Mouse (Mus musculus) skeletal muscle tissue, adult 2 months (tissue): ENCODE data around the gene Foxp1.
A peak's percentile ranks its signal among the peaks of the same experiment; 100 is the strongest.

ENCODE experiments used
- DNase-seq: peaks from one replicate; pipeline ENCODE4 v3.0.0-alpha.2; 2012; ENCODE audit warnings: low read depth, low spot score

The Foxp1 gene

GRCm38 (mm10) chr6:98995681-98996080 is 526.8 kb downstream of the Foxp1 start:
- DNase-seq: no peak

GRCm38 (mm10) chr6:98994902-98995301 is 527.6 kb downstream of the Foxp1 start:
- DNase-seq: no peak

DNA sequence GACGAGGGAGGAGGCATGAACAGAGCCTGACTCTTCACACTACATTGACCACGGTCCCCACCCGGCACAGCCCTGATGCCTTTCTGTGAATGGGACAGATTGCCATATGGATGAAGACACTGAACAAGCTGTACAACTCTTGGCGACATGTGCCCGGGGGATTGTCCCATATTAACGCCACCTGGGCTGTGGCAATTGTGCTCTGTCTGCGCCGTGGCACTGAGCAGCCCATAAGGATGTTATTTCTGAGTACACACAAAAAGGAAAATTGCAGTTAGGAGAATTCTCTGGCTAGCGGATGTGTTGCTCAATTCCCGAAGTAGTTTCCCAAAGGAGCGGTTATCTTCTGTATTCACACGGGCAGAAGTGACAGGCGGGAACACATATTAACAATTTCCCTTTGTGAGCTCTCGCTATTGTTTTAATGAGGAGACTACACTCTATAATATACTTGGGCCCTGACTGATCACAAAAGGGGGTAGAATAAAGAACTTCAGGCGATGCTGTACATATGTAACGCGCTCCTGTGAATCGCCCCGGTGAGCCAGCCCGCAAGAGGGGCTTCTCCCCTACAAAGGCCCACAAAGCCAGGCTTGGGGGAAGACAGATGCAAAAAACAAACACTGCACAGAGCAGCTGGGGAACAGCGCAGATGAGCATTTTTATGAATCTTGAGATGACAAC is 528.3 kb downstream of the Foxp1 start:
- no peak for DNase-seq

GRCm38 (mm10) chr6:98993231-98993630 is 529.3 kb downstream of the Foxp1 start:
- no peak for DNase-seq

DNA sequence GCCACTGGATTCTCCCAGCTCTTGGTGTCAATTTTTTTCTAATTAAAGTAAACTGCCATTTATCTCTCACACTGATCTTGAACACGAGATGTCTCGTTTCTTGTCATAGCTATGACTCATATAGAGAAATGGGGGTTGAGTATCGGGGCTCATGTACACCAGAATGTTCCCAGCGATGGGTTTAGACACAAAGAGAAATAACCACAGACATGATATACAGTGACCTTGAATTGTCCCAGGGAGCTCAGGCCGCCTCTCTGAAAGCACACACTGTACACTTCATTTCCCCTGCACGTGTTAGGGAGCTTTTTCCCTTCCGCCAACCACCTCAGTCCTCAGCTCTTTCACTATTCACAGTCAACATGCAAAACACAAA is 529.8 kb downstream of the Foxp1 start:
- DNase-seq: no peak

DNA sequence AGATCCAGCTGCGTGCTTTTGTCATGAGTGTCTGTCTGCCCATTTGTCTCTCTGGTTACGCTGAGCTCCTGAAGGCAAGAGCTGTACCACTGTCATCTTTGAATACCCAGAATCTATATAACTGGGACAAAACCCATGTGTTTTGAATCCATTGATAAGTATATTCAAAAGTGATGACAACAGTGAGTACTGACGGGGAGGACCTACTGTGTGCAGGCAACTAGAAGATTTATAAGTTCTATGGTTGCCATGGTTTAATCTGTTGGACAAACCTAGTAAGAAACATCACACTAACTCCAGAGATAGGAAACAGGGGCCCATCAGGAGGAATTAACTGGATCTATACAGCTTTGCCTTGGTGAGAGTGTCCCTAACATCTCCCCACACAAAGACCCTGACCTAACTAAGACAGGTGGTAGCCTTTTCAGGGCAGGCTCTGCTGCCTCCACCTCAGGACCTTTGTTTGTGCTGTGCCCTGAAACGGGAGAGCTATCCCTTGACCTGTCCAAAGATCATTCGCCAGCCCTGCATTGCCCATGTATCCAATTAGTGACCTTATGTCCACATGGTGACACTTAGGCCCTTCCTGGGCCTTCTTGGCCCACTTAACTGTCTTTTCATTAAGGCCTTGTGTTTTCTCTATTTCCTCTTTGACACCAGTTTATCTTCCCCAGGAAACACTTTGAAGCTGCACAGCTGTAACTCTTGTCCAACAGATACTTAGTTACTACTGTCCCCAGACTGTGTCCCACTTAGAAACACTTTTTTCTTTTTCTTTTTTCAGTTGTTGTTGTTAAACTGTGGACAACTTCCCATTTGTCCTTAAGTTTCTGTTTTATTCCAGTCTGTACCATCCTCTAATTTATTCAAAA is 530.4 kb downstream of the Foxp1 start:
- no peak for DNase-seq

DNA sequence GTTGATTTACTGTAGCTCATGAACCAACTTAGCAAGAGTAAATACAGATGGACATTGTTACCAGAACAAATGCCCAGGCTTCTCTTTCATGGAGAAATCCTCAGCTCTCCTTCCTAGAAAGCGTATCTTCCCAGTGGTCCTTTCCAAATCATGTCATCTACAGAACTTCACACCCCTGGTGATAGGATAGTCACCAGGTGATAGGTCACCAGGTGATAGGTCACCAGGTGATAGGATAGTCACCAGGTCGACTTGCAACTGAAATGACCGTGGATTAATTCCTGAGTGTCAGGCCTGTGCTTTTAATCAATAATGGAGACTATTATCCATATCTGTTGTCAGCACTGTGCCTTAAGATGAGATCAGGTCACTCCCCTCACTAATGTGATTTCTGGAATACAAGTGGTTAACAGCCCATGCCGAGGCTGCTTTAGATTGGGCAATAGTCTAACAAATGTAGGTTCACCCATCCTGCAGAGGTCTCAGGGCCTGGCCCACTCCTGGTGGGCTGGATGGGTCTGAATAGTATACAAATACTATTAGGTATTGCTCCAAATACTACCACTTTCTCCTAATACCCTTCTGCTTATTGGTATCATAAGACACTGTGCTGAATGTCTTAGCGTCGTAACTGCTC is 534.9 kb downstream of the Foxp1 start:
- DNase-seq: no peak

- DNase-seq: no peak
These were observed 537.1 kb downstream of the Foxp1 start for GRCm38 (mm10) chr6:98985452-98985851.

GRCm38 (mm10) chr6:98984626-98985025 is 537.9 kb downstream of the Foxp1 start:
- no peak for DNase-seq

DNA sequence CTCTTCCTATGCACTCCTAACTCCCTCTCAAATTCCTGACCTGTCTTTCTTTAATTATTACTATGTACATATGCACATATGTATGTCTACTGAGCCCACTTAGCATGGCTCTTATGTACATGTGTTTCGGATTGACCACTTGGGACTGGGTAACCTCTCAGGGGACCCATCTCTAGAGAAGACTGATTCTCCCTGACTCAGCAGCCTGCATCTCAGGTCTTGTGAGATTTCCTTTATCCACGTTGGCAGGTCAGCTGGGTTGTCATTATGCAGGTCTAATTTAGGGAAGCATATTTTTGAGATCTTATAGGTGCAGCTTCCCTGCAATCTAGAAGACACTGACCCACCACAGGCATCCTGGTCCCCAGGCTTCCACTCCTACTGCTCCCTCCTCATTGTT is 538.5 kb downstream of the Foxp1 start:
- DNase-seq: no peak

GRCm38 (mm10) chr6:98983311-98983838 is 539.1 kb downstream of the Foxp1 start:
- DNase-seq: no peak

DNA sequence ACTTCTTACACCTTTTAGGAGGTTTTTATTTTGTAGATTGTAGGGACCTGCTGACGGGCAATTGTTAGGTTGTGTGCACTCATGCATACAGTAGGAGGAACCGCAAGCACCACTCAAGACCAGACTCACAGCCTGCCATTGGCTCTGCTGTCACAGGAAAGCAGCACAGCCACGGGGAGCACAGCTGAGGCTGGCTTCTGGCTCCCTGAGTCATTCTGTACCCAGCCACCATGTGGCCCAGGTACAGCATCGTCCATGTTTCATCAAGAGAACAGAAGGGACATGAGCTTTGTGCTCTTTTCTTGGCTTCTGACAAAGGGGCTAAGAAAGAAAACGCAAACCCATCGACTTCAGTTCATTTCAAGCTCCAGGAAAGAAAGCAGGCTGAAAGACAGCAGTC is 541.3 kb downstream of the Foxp1 start:
- DNase-seq: no peak

DNA sequence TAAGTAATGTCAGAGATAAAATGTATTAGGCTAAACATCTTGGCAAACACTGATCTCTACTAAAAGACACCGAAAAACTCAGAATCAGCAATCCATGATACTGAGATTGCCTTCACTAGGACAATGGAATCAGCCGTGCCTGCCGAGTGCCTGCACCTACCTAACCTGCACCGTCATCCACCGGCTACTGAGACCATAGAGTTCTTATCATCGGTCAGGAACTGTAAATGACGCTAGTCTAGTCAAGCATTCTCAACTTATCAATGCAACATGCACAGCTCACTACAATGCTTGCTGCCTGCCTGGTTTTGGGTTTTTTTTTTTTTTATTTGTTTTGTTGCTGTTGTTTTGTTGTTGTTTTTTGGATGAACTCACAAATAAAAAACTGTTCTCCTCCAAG is 542.1 kb downstream of the Foxp1 start:
- no peak for DNase-seq

- DNase-seq: no peak
These were observed 542.5 kb downstream of the Foxp1 start for GRCm38 (mm10) chr6:98980001-98980400.

- no peak for DNase-seq
These were observed 544.7 kb downstream of the Foxp1 start for GRCm38 (mm10) chr6:98977806-98978205.

GRCm38 (mm10) chr6:98975918-98976317 is 546.6 kb downstream of the Foxp1 start:
- DNase-seq: no peak

GRCm38 (mm10) chr6:98973433-98973832 is 549.1 kb downstream of the Foxp1 start:
- DNase-seq: no peak

- no peak for DNase-seq
These were observed 550.1 kb downstream of the Foxp1 start for GRCm38 (mm10) chr6:98972404-98972803.

- peak; percentile 15 for DNase-seq
These were observed 563.2 kb downstream of the Foxp1 start for GRCm38 (mm10) chr6:98959333-98959732.

- no peak for DNase-seq
These were observed 565.9 kb downstream of the Foxp1 start for GRCm38 (mm10) chr6:98956522-98957169.

DNA sequence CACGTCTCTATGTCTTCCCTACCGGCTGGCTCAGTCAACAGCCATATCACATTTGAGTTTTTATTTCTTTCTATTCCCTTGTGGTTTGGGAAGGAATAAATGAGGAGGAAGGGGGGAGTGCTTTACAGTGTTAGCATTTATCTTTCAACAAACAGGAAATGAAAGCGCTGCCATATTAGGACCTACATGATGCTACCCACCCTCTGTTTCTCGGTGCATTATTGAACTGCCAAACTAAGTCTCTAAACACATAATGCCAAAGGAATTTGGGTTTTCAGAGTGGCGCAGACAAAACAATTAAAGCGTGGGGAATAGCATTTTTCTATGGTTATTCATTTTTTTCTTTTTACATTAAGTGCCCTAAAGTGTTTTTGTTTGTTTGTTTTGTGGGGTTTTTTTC is 566.8 kb downstream of the Foxp1 start:
- no peak for DNase-seq

- DNase-seq: no peak
These were observed 568.1 kb downstream of the Foxp1 start for GRCm38 (mm10) chr6:98954439-98954838.
